Mouse (Mus musculus) G1E (cell line): ENCODE results near the gene Fam217b.

ENCODE experiments used
- CTCF ChIP-seq: IDR thresholded peaks from 2 replicates; pipeline ENCODE4 v1.5.1; 2012; ENCODE audit warnings: low read depth, low read length, inconsistent platforms, mixed read lengths
- GATA1 ChIP-seq: IDR thresholded peaks from 2 replicates; pipeline ENCODE4 v1.6.1; 2012; ENCODE audit warnings: borderline replicate concordance, low read length, inconsistent platforms, mixed read lengths
- POLR2AphosphoS5 ChIP-seq: IDR thresholded peaks from 2 replicates; pipeline ENCODE4 v1.6.1; 2012; ENCODE audit warnings: low read depth, low read length, inconsistent platforms; ENCODE audit not compliant: insufficient replicate concordance

GRCm38 (mm10) chr2:178413081-178413480 is 1.2 kb upstream of the Fam217b start:
- TF ChIP-seq CTCF, result no peak
- TF ChIP-seq POLR2AphosphoS5, result no peak
- TF ChIP-seq GATA1, result no peak
